Mouse (Mus musculus) C2C12 (cell line): Measurements from ENCODE around the gene Aprt. TPM values are rescaled to one million over a fixed set of nuclear protein-coding genes. Genes with fewer than 3 reads are reported as not detected.

ENCODE experiments used
- H3K27me3 ChIP-seq: one replicate; pipeline ENCODE4 v1.6.1; 2011; ENCODE audit not compliant: control insufficient read depth, insufficient read depth, insufficient read length
- H3K36me3 ChIP-seq: one replicate; pipeline ENCODE4 v1.6.1; 2011; ENCODE audit not compliant: control insufficient read depth, insufficient read depth
- H3K4me3 ChIP-seq: one replicate; pipeline ENCODE4 v1.5.1; 2011; ENCODE audit warnings: mild to moderate bottlenecking, control low read depth; ENCODE audit not compliant: poor library complexity, insufficient read depth, severe bottlenecking
- H3K79me2 ChIP-seq: one replicate; pipeline ENCODE4 v1.6.1; 2011; ENCODE audit not compliant: control insufficient read depth, insufficient read depth
- H3K79me3 ChIP-seq: one replicate; pipeline ENCODE4 v1.6.1; 2011; ENCODE audit warnings: low read depth, control low read depth
- H3ac ChIP-seq: one replicate; pipeline ENCODE3; 2011; ENCODE audit warnings: low read depth; ENCODE audit not compliant: control insufficient read depth, insufficient read length
- CEBPB ChIP-seq: IDR thresholded peaks from one replicate; pipeline ENCODE4 v1.6.1; 2011; ENCODE audit warnings: low read depth, mild to moderate bottlenecking, control low read depth, moderate library complexity
- CTCF ChIP-seq: IDR thresholded peaks from one replicate; pipeline ENCODE4 v1.5.1; 2011; ENCODE audit not compliant: control insufficient read depth, insufficient read depth, insufficient read length
- FOSL1 ChIP-seq: IDR thresholded peaks from one replicate; pipeline ENCODE4 v1.8.0; 2011; ENCODE audit warnings: mild to moderate bottlenecking, low read length; ENCODE audit not compliant: poor library complexity, insufficient read depth, severe bottlenecking
- MAX ChIP-seq: IDR thresholded peaks from one replicate; pipeline ENCODE4 v1.6.1; 2011; ENCODE audit warnings: mild to moderate bottlenecking, control low read depth
- MYOD1 ChIP-seq: IDR thresholded peaks from one replicate; pipeline ENCODE4 v1.6.1; 2011; ENCODE audit warnings: low read depth; ENCODE audit not compliant: control insufficient read depth, insufficient read length
- MYOG ChIP-seq: IDR thresholded peaks from one replicate; pipeline ENCODE4 v1.6.1; 2011; ENCODE audit not compliant: control insufficient read depth, insufficient read length; ENCODE audit errors: extremely low read depth
- USF1 ChIP-seq: IDR thresholded peaks from one replicate; pipeline ENCODE4 v1.6.1; 2011; ENCODE audit warnings: low read depth, mild to moderate bottlenecking, control low read depth, moderate library complexity
- polyA plus RNA-seq: library from polyadenylated mRNA; unstranded; fragments of >200 nt; fragmentation: generic; extraction: Trizol; gene quantifications from one replicate; pipeline ENCODE4 v1.2.1, GENCODE M21; 2012; ENCODE audit warnings: missing spikeins

Gene Aprt
- polyA plus RNA-seq, 1 experiment = 615 TPM

GRCm38 (mm10) chr8:122569996-122570395, 6.7 kb downstream of the Aprt start:
- Histone ChIP-seq H3K36me3 (peaks cover 54% of the 10 kb centered on the region), H3ac (no peak overlapping the region), H3K79me2 (peaks cover 68% of the 10 kb centered on the region), H3K79me3 (peaks cover 31% of the 10 kb centered on the region), H3K27me3 (no peaks in the 10 kb centered on the region), H3K4me3 (no peak overlapping the region)
- TF ChIP-seq CTCF = no peak
- no peak for TF ChIP-seq MAX
- no peak for TF ChIP-seq FOSL1
- TF ChIP-seq USF1 = no peak
- TF ChIP-seq MYOD1 = no peak

GRCm38 (mm10) chr8:122569329-122569728, 7.4 kb downstream of the Aprt start:
- peaks cover 61% of the 10 kb centered on the region for H3K79me2 ChIP-seq
- H3K36me3 ChIP-seq = peaks cover 48% of the 10 kb centered on the region
- H3K4me3 ChIP-seq = peak overlapping the region; percentile 95
- H3K79me3 ChIP-seq = peaks cover 31% of the 10 kb centered on the region
- no peak for TF ChIP-seq FOSL1
- H3K27me3 ChIP-seq = no peaks in the 10 kb centered on the region
- H3ac ChIP-seq = peak overlapping the region; percentile 66

- TF ChIP-seq CEBPB (no peak), MYOG (no peak), CTCF (no peak), FOSL1 (no peak), MAX (no peak), USF1 (no peak), MYOD1 (no peak)
- H3ac ChIP-seq = peak overlapping the region; percentile 66
- peaks cover 57% of the 10 kb centered on the region for H3K79me2 ChIP-seq
- H3K36me3 ChIP-seq = peaks cover 43% of the 10 kb centered on the region
- H3K4me3 ChIP-seq = peak overlapping the region; percentile 95
- peaks cover 31% of the 10 kb centered on the region for H3K79me3 ChIP-seq
- no peaks in the 10 kb centered on the region for H3K27me3 ChIP-seq
These were observed 7.8 kb downstream of the Aprt start for GRCm38 (mm10) chr8:122568881-122569309.

GRCm38 (mm10) chr8:122568109-122568504, 8.6 kb downstream of the Aprt start:
- no peaks in the 10 kb centered on the region for H3K27me3 ChIP-seq
- no peak for TF ChIP-seq MAX
- no peak for TF ChIP-seq MYOG
- no peak for TF ChIP-seq MYOD1
- no peak for TF ChIP-seq CEBPB
- TF ChIP-seq FOSL1 = no peak
- TF ChIP-seq CTCF = no peak
- TF ChIP-seq USF1 = no peak
- H3K79me2 ChIP-seq = peaks cover 56% of the 10 kb centered on the region
- peaks cover 31% of the 10 kb centered on the region for H3K79me3 ChIP-seq
- peaks cover 40% of the 10 kb centered on the region for H3K36me3 ChIP-seq
- peak overlapping the region; percentile 95 for H3K4me3 ChIP-seq
- peak overlapping the region; percentile 94 for H3ac ChIP-seq

GRCm38 (mm10) chr8:122567361-122568108, 9.2 kb downstream of the Aprt start, which contains the start of gene Cdt1:
Cdt1 (plus strand) TSS chr8:122568015.
- no peaks in the 10 kb centered on the region for H3K27me3 ChIP-seq
- H3K36me3 ChIP-seq = peaks cover 34% of the 10 kb centered on the region
- H3ac ChIP-seq = peak within 1 kb of the TSS; percentile 94
- H3K4me3 ChIP-seq = peak within 1 kb of the TSS; percentile 95
- peaks cover 31% of the 10 kb centered on the region for H3K79me3 ChIP-seq
- TF ChIP-seq MAX = peak; percentile 53
- peak; percentile 10 for TF ChIP-seq USF1
- TF ChIP-seq MYOD1 = peak; percentile 27
- no peak for TF ChIP-seq CEBPB
- peaks cover 53% of the 10 kb centered on the region for H3K79me2 ChIP-seq

- Histone ChIP-seq H3K36me3 (peaks cover 26% of the 10 kb centered on the region), H3ac (peak overlapping the region; percentile 88), H3K79me2 (peaks cover 45% of the 10 kb centered on the region), H3K27me3 (no peaks in the 10 kb centered on the region), H3K4me3 (peak overlapping the region; percentile 95), H3K79me3 (peaks cover 31% of the 10 kb centered on the region)
- peak; percentile 73 for TF ChIP-seq MAX
- TF ChIP-seq FOSL1 = no peak
- TF ChIP-seq CEBPB = no peak
- TF ChIP-seq MYOD1 = peak; percentile 28
- TF ChIP-seq CTCF = no peak
- TF ChIP-seq MYOG = no peak
- TF ChIP-seq USF1 = no peak
These were observed 9.9 kb downstream of the Aprt start for GRCm38 (mm10) chr8:122566766-122567165.
